Mouse (Mus musculus) effector memory CD4-positive, alpha-beta T cell, adult 5 months (primary cell): ENCODE data around the gene Fzd5. TPM values are rescaled to one million over a fixed set of nuclear protein-coding genes. Genes with fewer than 3 reads are reported as not detected.

Experiments used
- polyA plus RNA-seq: library from polyadenylated mRNA; unstranded; fragments of 100-300 nt; shearing (Covaris generic); gene quantifications from one replicate; pipeline ENCODE4 v1.2.1, GENCODE M21; 2017

The Fzd5 gene
- polyA plus RNA-seq, result 6.2 TPM

GRCm38 (mm10) chr1:64737502-64738179, at the start of gene Fzd5:
Fzd5 (minus strand) TSS chr1:64737751.

GRCm38 (mm10) chr1:64690213-64691013, 47.1 kb downstream of the Fzd5 start, which contains the start of gene Ccnyl1:
Ccnyl1 (plus strand) TSS chr1:64690455.

Other genes starting within 250 kb of the Fzd5 start
- gene Creb1, start 205.1 kb downstream of the Fzd5 start, polyA plus RNA-seq, result 78.8 TPM
- 9.8 TPM for gene Mettl21a, start 120.5 kb downstream of the Fzd5 start, polyA plus RNA-seq
- gene Ccnyl1, start 47.3 kb downstream of the Fzd5 start, polyA plus RNA-seq, result 23.8 TPM
- 36.3 TPM for gene Plekhm3, start 219.1 kb upstream of the Fzd5 start, polyA plus RNA-seq